Mouse (Mus musculus): ENCODE results near the gene Rassf5. TPM values are rescaled to one million over a fixed set of nuclear protein-coding genes. Genes with fewer than 3 reads are reported as not detected.
A peak's percentile ranks its signal among the peaks of the same experiment; 100 is the strongest.

The Rassf5 gene
- total RNA-seq, 2 experiments from 2014 or later, result 14.7 to 17.8 TPM

- no peak for ATAC-seq (replicated peaks; ENCODE audit: low FRiP score, poor library complexity, severe bottlenecking)
Measured at GRCm38 (mm10) chr1:131184956-131185660, 60.0 kb downstream of the Rassf5 start.

- no peak for ATAC-seq (replicated peaks; ENCODE audit: low FRiP score, poor library complexity, severe bottlenecking)
Measured at GRCm38 (mm10) chr1:131184253-131184955, 60.7 kb downstream of the Rassf5 start.

GRCm38 (mm10) chr1:131183201-131183600 is 61.9 kb downstream of the Rassf5 start:
- no peak for ATAC-seq (replicated peaks; ENCODE audit: low FRiP score, poor library complexity, severe bottlenecking)

GRCm38 (mm10) chr1:131181642-131182527 is 63.2 kb downstream of the Rassf5 start:
- peak; percentile 70 for ATAC-seq (replicated peaks; ENCODE audit: low FRiP score, poor library complexity, severe bottlenecking)

GRCm38 (mm10) chr1:131180386-131180785 is 64.7 kb downstream of the Rassf5 start:
- no peak for ATAC-seq (replicated peaks; ENCODE audit: low FRiP score, poor library complexity, severe bottlenecking)

- ATAC-seq (replicated peaks; ENCODE audit: low FRiP score, poor library complexity, severe bottlenecking), result no peak
Measured at GRCm38 (mm10) chr1:131178083-131178482, 67.0 kb downstream of the Rassf5 start.

- ATAC-seq (replicated peaks; ENCODE audit: low FRiP score, poor library complexity, severe bottlenecking), result no peak
Measured at GRCm38 (mm10) chr1:131177249-131177648, 67.8 kb downstream of the Rassf5 start.

GRCm38 (mm10) chr1:131175819-131176218 is 69.2 kb downstream of the Rassf5 start:
- ATAC-seq (replicated peaks; ENCODE audit: low FRiP score, poor library complexity, severe bottlenecking), result no peak

GRCm38 (mm10) chr1:131175189-131175588 is 69.9 kb downstream of the Rassf5 start:
- no peak for ATAC-seq (replicated peaks; ENCODE audit: low FRiP score, poor library complexity, severe bottlenecking)

- ATAC-seq (replicated peaks; ENCODE audit: low FRiP score, poor library complexity, severe bottlenecking), result no peak
Measured at GRCm38 (mm10) chr1:131174299-131174861, 70.7 kb downstream of the Rassf5 start.

GRCm38 (mm10) chr1:131173809-131174208 is 71.2 kb downstream of the Rassf5 start:
- ATAC-seq (replicated peaks; ENCODE audit: low FRiP score, poor library complexity, severe bottlenecking), result no peak

GRCm38 (mm10) chr1:131173001-131173400 is 72.1 kb downstream of the Rassf5 start:
- ATAC-seq (replicated peaks; ENCODE audit: low FRiP score, poor library complexity, severe bottlenecking), result no peak

- ATAC-seq (replicated peaks; ENCODE audit: low FRiP score, poor library complexity, severe bottlenecking), result no peak
Measured at GRCm38 (mm10) chr1:131167612-131168011, 77.4 kb downstream of the Rassf5 start.

GRCm38 (mm10) chr1:131164427-131164826 is 80.6 kb downstream of the Rassf5 start:
- no peak for ATAC-seq (replicated peaks; ENCODE audit: low FRiP score, poor library complexity, severe bottlenecking)

- no peak; the same call in 1 of the 2 replicates for ATAC-seq (replicated peaks; ENCODE audit: low FRiP score, poor library complexity, severe bottlenecking)
Measured at GRCm38 (mm10) chr1:131161091-131161490, 84.0 kb downstream of the Rassf5 start.

GRCm38 (mm10) chr1:131159573-131160327 is 85.3 kb downstream of the Rassf5 start:
- peak; percentile 53 for ATAC-seq (replicated peaks; ENCODE audit: low FRiP score, poor library complexity, severe bottlenecking)

GRCm38 (mm10) chr1:131155456-131155855 is 89.6 kb downstream of the Rassf5 start:
- no peak for ATAC-seq (replicated peaks; ENCODE audit: low FRiP score, poor library complexity, severe bottlenecking)

- peak; percentile 99 for ATAC-seq (replicated peaks; ENCODE audit: low FRiP score, poor library complexity, severe bottlenecking)
Measured at GRCm38 (mm10) chr1:131153018-131153629, 91.9 kb downstream of the Rassf5 start, which contains the start of gene Eif2d. TSS of gene Eif2d (plus strand) at chr1:131153181.

GRCm38 (mm10) chr1:131149496-131149895 is 95.6 kb downstream of the Rassf5 start:
- ATAC-seq (replicated peaks; ENCODE audit: low FRiP score, poor library complexity, severe bottlenecking), result no peak

Measured in erythroid progenitor cell, adult 5-6 weeks (primary cell).